Mouse (Mus musculus) frontal cortex, postnatal 36 days (tissue): ENCODE measurements at regions not wholly inside any gene's neighbourhood (a gene's known extent, or its start where the extent isn't known, plus 50 kb on each side); places are given as distances from the start of the nearest gene placed in this dataset.

Experiments used
- DNase-seq, 2 experiments: peaks; one replicate each; pipeline ENCODE4 v3.0.0; 2022; ENCODE audit warnings: low spot score in 2 of 2

- no peak for DNase-seq
Observed at GRCm38 (mm10) chr1:92340644-92341043, 133.0 kb downstream of the Ndufa10 start.

DNA sequence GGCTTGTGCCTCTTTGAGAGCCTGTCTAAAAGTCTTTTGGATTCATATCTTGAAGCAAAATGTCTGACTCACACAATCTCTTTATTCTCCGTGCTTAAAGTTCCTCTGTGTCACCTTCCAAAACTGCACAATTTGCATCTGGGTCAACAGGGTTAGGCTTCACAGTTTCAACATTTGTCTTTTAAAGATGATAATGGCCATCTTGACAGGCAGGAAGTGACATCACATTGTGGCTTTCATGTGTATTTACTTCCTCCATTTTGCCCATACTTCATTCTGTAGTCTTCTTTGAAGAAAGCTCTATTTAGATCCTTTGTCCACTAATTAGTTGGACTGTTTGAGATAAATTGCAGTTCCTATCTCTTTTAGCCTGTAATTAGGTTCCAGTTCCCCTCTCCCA is 135.1 kb downstream of the Ndufa10 start:
- no peak for DNase-seq

DNA sequence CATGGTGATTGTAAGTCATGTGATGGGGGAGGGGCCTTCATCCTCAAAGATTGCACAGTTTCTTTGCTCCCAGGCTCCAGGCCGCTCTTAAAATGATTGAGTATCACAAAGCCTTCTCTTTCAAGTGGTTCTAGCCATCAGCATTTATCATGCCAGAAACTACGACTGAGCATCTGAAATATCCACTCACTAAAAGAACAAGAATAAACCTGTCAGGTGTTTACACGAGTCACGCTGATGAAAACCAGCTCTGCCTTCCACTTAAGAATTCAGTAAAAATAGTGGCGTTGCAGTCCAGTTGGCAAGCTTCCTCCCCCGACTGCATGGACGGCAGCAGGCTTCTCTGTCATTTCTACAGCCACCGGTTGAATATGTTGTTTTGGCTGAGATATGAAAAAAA is 136.2 kb downstream of the Ndufa10 start:
- no peak for DNase-seq

- no peak for DNase-seq
Observed at GRCm38 (mm10) chr1:92332248-92332584, 136.7 kb upstream of the Hdac4 start.

GRCm38 (mm10) chr1:92331559-92332247 is 136.2 kb upstream of the Hdac4 start:
- DNase-seq, result no peak

GRCm38 (mm10) chr1:92330181-92330580 is 134.7 kb upstream of the Hdac4 start:
- no peak for DNase-seq

- no peak for DNase-seq
Observed at GRCm38 (mm10) chr1:92329491-92329890, 134.0 kb upstream of the Hdac4 start.

- DNase-seq, result no peak
Observed at GRCm38 (mm10) chr1:92327141-92327540, 131.6 kb upstream of the Hdac4 start.

GRCm38 (mm10) chr1:92325281-92325680 is 129.8 kb upstream of the Hdac4 start:
- DNase-seq, result no peak

- peak in 1 of 2 experiments; percentile 54 for DNase-seq
Observed at GRCm38 (mm10) chr1:92324091-92324950, 128.8 kb upstream of the Hdac4 start.

- DNase-seq, result no peak
Observed at GRCm38 (mm10) chr1:92317131-92317530, 121.6 kb upstream of the Hdac4 start.

DNA sequence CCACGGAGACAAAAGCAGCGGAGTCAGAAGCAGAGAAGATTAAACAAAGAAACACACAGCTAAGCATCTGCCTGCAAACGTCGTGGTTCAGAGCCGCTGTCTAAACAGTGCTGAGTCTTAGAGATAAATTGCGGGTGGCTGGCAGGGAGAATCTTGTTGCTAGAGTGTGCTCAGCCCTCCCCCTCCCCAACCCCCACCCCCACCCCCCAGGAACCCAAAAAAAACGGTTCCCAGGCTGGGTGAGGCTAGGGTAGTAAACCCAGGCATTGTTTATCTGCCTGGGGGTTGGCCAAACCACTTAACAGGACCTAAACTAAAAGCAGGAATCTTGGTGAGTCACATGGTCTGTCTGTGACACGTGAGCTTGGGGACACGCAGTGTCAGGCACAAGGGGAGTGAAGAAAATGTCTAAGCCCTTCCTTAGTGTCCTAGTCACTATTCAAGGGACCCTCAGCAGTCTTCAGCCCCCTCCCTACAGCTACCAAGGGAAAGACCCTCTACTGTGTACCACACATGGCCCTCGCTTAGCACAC is 120.8 kb upstream of the Hdac4 start:
- DNase-seq, result no peak

- DNase-seq, result no peak
Observed at GRCm38 (mm10) chr1:92313001-92313597, 117.6 kb upstream of the Hdac4 start.

- peak; percentile 44 to 58 for DNase-seq
Observed at GRCm38 (mm10) chr1:92309883-92310282, 114.4 kb upstream of the Hdac4 start.

- DNase-seq, result peak in 1 of 2 experiments; percentile 30
Observed at GRCm38 (mm10) chr1:92309381-92309780, 113.9 kb upstream of the Hdac4 start.

DNA sequence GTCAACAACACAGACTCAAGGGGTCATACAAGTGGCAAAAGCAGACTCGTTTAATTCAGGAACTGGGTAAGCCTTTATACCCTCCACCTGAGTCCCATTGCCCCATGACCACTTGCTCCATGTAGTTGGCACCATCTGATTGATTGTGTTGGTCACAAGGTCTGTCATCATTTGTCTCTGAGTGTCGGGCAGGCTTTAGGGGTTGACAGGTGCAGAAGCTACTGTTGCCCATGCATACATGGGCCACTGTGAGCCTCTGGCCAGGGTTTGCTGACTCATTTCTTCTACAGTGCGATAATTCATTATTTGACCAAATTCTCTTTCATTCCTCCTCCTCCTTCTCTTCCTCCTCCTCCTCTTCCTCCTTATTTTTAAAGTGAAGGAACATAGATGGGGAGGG is 113.0 kb upstream of the Hdac4 start:
- DNase-seq, result no peak

DNA sequence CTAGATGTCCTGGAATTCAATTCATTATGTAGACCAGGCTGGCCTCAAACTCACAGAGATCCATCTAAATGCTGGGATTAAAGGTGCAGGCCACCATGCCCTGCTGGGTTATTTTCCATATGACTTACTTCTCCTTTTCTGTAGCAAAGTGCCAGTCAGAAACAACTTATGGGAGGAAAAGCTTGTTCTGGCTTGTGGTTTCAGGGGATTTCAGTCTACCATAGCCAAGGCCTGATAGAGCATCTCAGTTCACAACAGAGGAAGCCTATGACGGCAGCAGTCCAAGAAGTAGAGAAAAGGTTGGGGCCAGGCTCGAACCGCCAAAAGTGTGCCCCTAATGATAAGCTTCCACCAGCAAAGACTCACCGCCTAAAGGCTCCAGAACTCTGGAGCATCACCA is 110.5 kb upstream of the Hdac4 start:
- no peak for DNase-seq

GRCm38 (mm10) chr1:92299041-92299440 is 103.5 kb upstream of the Hdac4 start:
- DNase-seq, result peak; percentile 65 to 80

DNA sequence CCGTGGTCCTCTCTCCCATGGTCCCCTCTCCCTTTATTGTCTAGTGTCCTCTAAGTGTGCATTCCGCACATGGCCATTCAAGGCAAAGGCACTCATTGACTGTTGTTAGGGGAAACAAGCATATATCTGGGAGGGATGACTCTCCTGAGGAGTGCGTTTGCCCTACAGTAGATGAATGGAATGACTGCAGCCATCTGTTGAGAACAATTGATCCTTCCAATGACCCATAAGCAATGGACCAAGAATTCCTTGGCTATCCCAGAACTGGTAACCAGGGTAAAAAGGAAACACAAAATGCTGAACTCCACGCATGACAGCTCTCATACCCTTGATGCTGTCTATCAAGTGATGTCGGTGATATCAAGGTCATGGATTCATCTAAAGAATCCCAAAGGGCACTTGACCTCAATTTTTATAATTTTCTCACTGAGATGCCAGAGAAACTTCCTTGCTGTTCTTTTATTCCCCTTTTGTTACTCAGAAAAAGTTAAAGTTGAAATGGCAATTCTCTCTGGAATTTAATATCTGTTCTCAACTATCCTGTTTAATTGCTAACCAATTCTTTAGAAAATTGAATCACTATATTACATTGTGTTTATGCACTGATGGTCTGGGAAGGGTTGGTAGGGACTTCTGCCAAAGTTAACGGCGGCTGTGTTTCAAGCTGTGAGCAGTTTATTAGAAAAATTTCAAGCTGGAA is 97.3 kb upstream of the Hdac4 start:
- DNase-seq, result no peak

- no peak for DNase-seq
Observed at GRCm38 (mm10) chr1:92286966-92287342, 91.5 kb upstream of the Hdac4 start.

GRCm38 (mm10) chr1:92286013-92286965 is 90.8 kb upstream of the Hdac4 start:
- no peak for DNase-seq
